21 mouse cellular contexts compared by ENCODE assay signal in the genomic region with DNA sequence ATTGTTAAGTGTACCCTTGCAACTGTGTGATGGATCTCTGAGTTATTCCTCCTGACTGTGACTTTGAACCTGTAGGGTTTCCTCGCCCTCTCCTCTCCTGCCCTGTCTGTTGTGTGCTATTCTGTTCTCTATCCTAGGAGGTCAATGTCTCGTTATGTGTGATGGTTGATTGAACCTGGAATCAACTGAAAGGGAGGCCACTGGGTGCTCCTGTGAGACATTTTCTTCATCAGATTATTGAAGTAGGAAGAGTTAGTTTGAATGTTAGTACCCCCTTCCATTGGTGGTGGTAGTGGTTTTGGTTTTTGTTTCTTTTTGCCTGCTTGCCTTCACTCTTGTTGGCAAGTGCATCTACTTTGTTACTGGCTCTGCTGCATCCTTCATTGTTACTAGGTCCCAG. TPM values are rescaled to one million over a fixed set of nuclear protein-coding genes. Genes with fewer than 3 reads are reported as not detected.
DNase-seq lines count a peak whose midpoint lies in the region; ATAC-seq and TF ChIP-seq lines count a peak whose summit lies in the region.
"Had no signal": no experiment of that assay in that cellular context is flagged by ENCODE, and none has a peak within 500 bp of the region (broad histone marks: within the 10 kb centered on the region; RNA-seq: fewer than 3 reads in every experiment).

Gene Tunar, plus strand, starts transcription at position 301 of the 400 bp plus-strand sequence.

- H3K27ac ChIP-seq in forebrain, postnatal 0 days (ENCODE audit: low read depth, low read length): no peak within 1 kb of the TSS
- no peak within 1 kb of the TSS for H3K27ac ChIP-seq in forebrain, embryonic 15.5 days (replicated peaks)
- H3K27ac ChIP-seq in layer of hippocampus, adult 2 months: no peak within 1 kb of the TSS
- no peak within 1 kb of the TSS for H3K27ac ChIP-seq in midbrain, embryonic 15.5 days
- H3K27ac ChIP-seq in midbrain, embryonic 11.5 days (ENCODE audit: low read depth, low read length): no peak within 1 kb of the TSS
- H3K27ac ChIP-seq: embryonic facial prominence, embryonic 12.5 days; forebrain, embryonic 13.5 days; liver, embryonic 14.5 days; neural tube, embryonic 12.5 days had no signal

- no peak for TF ChIP-seq CTCF in forebrain, postnatal 0 days (IDR thresholded peaks at IDR 0.05; ENCODE audit: low read depth)
- no peak for TF ChIP-seq CTCF in layer of hippocampus, adult 2 months (conservative IDR thresholded peaks at IDR 0.05)

- no peaks in the 10 kb centered on the region for H3K27me3 ChIP-seq in forebrain, postnatal 0 days (ENCODE audit: insufficient read depth, low read length)
- H3K27me3 ChIP-seq in forebrain, embryonic 15.5 days: 0 out of 2 replicates have a peak, but pooled peaks cover 7% of the 10 kb centered on the region
- no peaks in the 10 kb centered on the region for H3K27me3 ChIP-seq in midbrain, embryonic 15.5 days (replicated peaks)
- H3K27me3 ChIP-seq in midbrain, embryonic 11.5 days (ENCODE audit: control insufficient read depth, insufficient read depth, low read length): peaks cover 28% of the 10 kb centered on the region

- 86% methylated on average over 2 of the region's 2 CpGs for WGBS in forebrain, postnatal 0 days
- 87% methylated on average over 2 of the region's 2 CpGs for WGBS in forebrain, embryonic 15.5 days
- 94% methylated on average over 2 of the region's 2 CpGs for WGBS in midbrain, embryonic 15.5 days
- 98% methylated on average over 2 of the region's 2 CpGs for WGBS in midbrain, embryonic 11.5 days

- H3K9me3 ChIP-seq in forebrain, postnatal 0 days (ENCODE audit: low read length): no peaks in the 10 kb centered on the region
- H3K9me3 ChIP-seq in forebrain, embryonic 15.5 days: no peaks in the 10 kb centered on the region
- no peaks in the 10 kb centered on the region for H3K9me3 ChIP-seq in midbrain, embryonic 15.5 days
- H3K9me3 ChIP-seq in midbrain, embryonic 11.5 days (ENCODE audit: control insufficient read depth, low read length): no peaks in the 10 kb centered on the region
- H3K9me3 ChIP-seq: embryonic facial prominence, embryonic 12.5 days; forebrain, embryonic 13.5 days; neural tube, embryonic 12.5 days had no signal

- no peak within 1 kb of the TSS for H3K4me2 ChIP-seq in forebrain, postnatal 0 days (ENCODE audit: low read depth)
- H3K4me2 ChIP-seq in forebrain, embryonic 15.5 days (replicated peaks): no peak within 1 kb of the TSS
- no peak within 1 kb of the TSS for H3K4me2 ChIP-seq in midbrain, embryonic 15.5 days
- H3K4me2 ChIP-seq in midbrain, embryonic 11.5 days: no peak within 1 kb of the TSS
- H3K4me2 ChIP-seq: embryonic facial prominence, embryonic 12.5 days; forebrain, embryonic 13.5 days; neural tube, embryonic 12.5 days had no signal

- no peak for DNase-seq in forebrain, postnatal 0 days
- DNase-seq in layer of hippocampus, adult 2 months (ENCODE audit: low spot score in 2 of 2): no peak
- DNase-seq in layer of hippocampus, adult 11-12 months (ENCODE audit: low spot score): no peak
- no peak for DNase-seq in midbrain, embryonic 11.5 days (ENCODE audit: low spot score, missing footprints)
- DNase-seq: adrenal gland, adult 8-10 months; cerebellum, adult 9-11 months; kidney, adult 11 months; thymus, postnatal 25 days had no signal

- no peak within 1 kb of the TSS for H3K9ac ChIP-seq in forebrain, postnatal 0 days
- no peak within 1 kb of the TSS for H3K9ac ChIP-seq in forebrain, embryonic 15.5 days (replicated peaks)
- no peak within 1 kb of the TSS for H3K9ac ChIP-seq in midbrain, embryonic 15.5 days
- H3K9ac ChIP-seq in midbrain, embryonic 11.5 days (ENCODE audit: low read length): no peak within 1 kb of the TSS
- H3K9ac ChIP-seq: embryonic facial prominence, embryonic 12.5 days; forebrain, embryonic 13.5 days; liver, embryonic 14.5 days; neural tube, embryonic 12.5 days had no signal

- 0 out of 2 replicates have a peak, but pooled peaks cover 4% of the 10 kb centered on the region for H3K4me1 ChIP-seq in forebrain, postnatal 0 days (ENCODE audit: insufficient read depth)
- peaks cover 12% of the 10 kb centered on the region for H3K4me1 ChIP-seq in forebrain, embryonic 15.5 days
- H3K4me1 ChIP-seq in midbrain, embryonic 15.5 days: peaks cover 20% of the 10 kb centered on the region
- peaks cover 5% of the 10 kb centered on the region; the same call in 1 of the 2 replicates for H3K4me1 ChIP-seq in midbrain, embryonic 11.5 days (ENCODE audit: control insufficient read depth, insufficient read depth, low read length)

- no peak within 1 kb of the TSS for H3K4me3 ChIP-seq in forebrain, postnatal 0 days (ENCODE audit: low read depth, low read length)
- no peak within 1 kb of the TSS for H3K4me3 ChIP-seq in forebrain, embryonic 15.5 days
- H3K4me3 ChIP-seq in layer of hippocampus, adult 2 months: no peak within 1 kb of the TSS
- H3K4me3 ChIP-seq in midbrain, embryonic 15.5 days: no peak within 1 kb of the TSS
- H3K4me3 ChIP-seq in midbrain, embryonic 11.5 days (ENCODE audit: low read depth, low read length): no peak within 1 kb of the TSS
- H3K4me3 ChIP-seq: embryonic facial prominence, embryonic 12.5 days; erythroblast, embryonic 14.5 days; forebrain, embryonic 13.5 days; neural tube, embryonic 12.5 days had no signal

- no peaks in the 10 kb centered on the region for H3K36me3 ChIP-seq in forebrain, postnatal 0 days (ENCODE audit: insufficient read depth)
- no peaks in the 10 kb centered on the region for H3K36me3 ChIP-seq in forebrain, embryonic 15.5 days
- H3K36me3 ChIP-seq in midbrain, embryonic 15.5 days (replicated peaks): no peaks in the 10 kb centered on the region
- no peaks in the 10 kb centered on the region for H3K36me3 ChIP-seq in midbrain, embryonic 11.5 days (ENCODE audit: control insufficient read depth, insufficient read depth, low read length)
- H3K36me3 ChIP-seq: embryonic facial prominence, embryonic 12.5 days; neural tube, embryonic 12.5 days had no signal

- no peak for ATAC-seq in forebrain, postnatal 0 days
- no peak for ATAC-seq in forebrain, embryonic 15.5 days (replicated peaks)
- no peak for ATAC-seq in midbrain, embryonic 15.5 days (replicated peaks)
- no peak for ATAC-seq in midbrain, embryonic 11.5 days (ENCODE audit: low FRiP score)
- no peak for ATAC-seq in megakaryocyte-erythroid progenitor cell, adult 5-6 weeks (replicated peaks; ENCODE audit: low FRiP score, low TSS enrichment, poor library complexity, severe bottlenecking)
- ATAC-seq: CD4-positive, CD25-positive, alpha-beta regulatory T cell, adult 4 months; forebrain, embryonic 13.5 days; Patski had no signal

RNA-seq across cellular contexts. Expression of gene Tunar, which starts in this region (rescaled TPM):
- 16.6 and 16.9 TPM in 2 replicates for total RNA-seq in forebrain, postnatal 0 days (2014; rRNA removed)
- 6.7 and 12.0 TPM in 2 replicates for polyA plus RNA-seq in forebrain, postnatal 0 days (2015; fragmentation: Nextera tagmentation; extraction: Ambion mirVana)
- 5.0 and 5.4 TPM in 2 replicates for polyA plus RNA-seq in forebrain, embryonic 15.5 days (2015; fragmentation: Nextera tagmentation; extraction: Ambion mirVana)
- total RNA-seq in layer of hippocampus, adult 2 months (2021): 10 to 100 TPM; 16.6 to 17.3 TPM
- polyA plus RNA-seq in midbrain, embryonic 15.5 days (2015; fragmentation: Nextera tagmentation; extraction: Ambion mirVana): 17.8 and 18.6 TPM in 2 replicates
- 0.68 and 0.86 TPM in 2 replicates for polyA plus RNA-seq in midbrain, embryonic 11.5 days (2014; fragmentation: Nextera tagmentation; extraction: Ambion mirVana)
- total RNA-seq in megakaryocyte-erythroid progenitor cell, adult 5-6 weeks (2014; fragmentation: Nextera tagmentation): not detected in 2 replicates
- total RNA-seq in megakaryocyte-erythroid progenitor cell, adult 5-6 weeks (2017): not detected in 2 replicates
- total RNA-seq: gastrocnemius, postnatal 4 days; monocyte, adult 5-6 weeks had no signal
- polyA plus RNA-seq: CD4-positive, CD25-positive, alpha-beta regulatory T cell, adult 4 months; erythroblast, embryonic 14.5 days; heart, embryonic 16.5 days; liver, embryonic 14.5 days; Patski had no signal

Comparison
In these comparisons a context has a peak if more than half of its experiments do, and no peak if none do; other contexts are left out.
1. RNA of gene Tunar (total RNA-seq): 16.6 to 17.3 TPM in layer of hippocampus, adult 2 months and 16.6 to 16.9 TPM in forebrain, postnatal 0 days; not detected in megakaryocyte-erythroid progenitor cell, adult 5-6 weeks; every median in the first group is over 10 times any median in the second.